Mouse (Mus musculus) myocyte (in vitro differentiated cells): ENCODE results near the gene Unc79. TPM values are rescaled to one million over a fixed set of nuclear protein-coding genes. Genes with fewer than 3 reads are reported as not detected.

Experiments used
- H3K27me3 ChIP-seq: one replicate; pipeline ENCODE4 v1.6.1; 2011; ENCODE audit not compliant: control insufficient read depth, insufficient read depth, insufficient read length
- H3K36me3 ChIP-seq: one replicate; pipeline ENCODE4 v1.6.1; 2011; ENCODE audit not compliant: control insufficient read depth, insufficient read depth
- H3K4me2 ChIP-seq: one replicate; pipeline ENCODE4 v1.6.1; 2011; ENCODE audit warnings: low read depth, control low read depth
- H3K4me3 ChIP-seq: one replicate; pipeline ENCODE4 v1.5.1; 2011; ENCODE audit warnings: mild to moderate bottlenecking, control low read depth, moderate library complexity
- H3K79me2 ChIP-seq: one replicate; pipeline ENCODE4 v1.6.1; 2011; ENCODE audit not compliant: control insufficient read depth, insufficient read depth
- H3ac ChIP-seq: one replicate; pipeline ENCODE4 v1.6.1; 2011; ENCODE audit not compliant: control insufficient read depth, insufficient read length
- CEBPB ChIP-seq: IDR thresholded peaks from 2 replicates; pipeline ENCODE4 v1.6.1; 2011; ENCODE audit warnings: mild to moderate bottlenecking, moderate library complexity; ENCODE audit not compliant: poor library complexity, insufficient read depth, severe bottlenecking
- E2F4 ChIP-seq: IDR thresholded peaks from one replicate; pipeline ENCODE4 v1.6.1; 2011; ENCODE audit warnings: mild to moderate bottlenecking, control low read depth, moderate library complexity; ENCODE audit not compliant: insufficient read depth
- MAX ChIP-seq: IDR thresholded peaks from one replicate; pipeline ENCODE4 v1.6.1; 2011; ENCODE audit warnings: low read depth, mild to moderate bottlenecking, control low read depth
- MYOD1 ChIP-seq, 3 experiments: IDR thresholded peaks; one replicate each; pipeline ENCODE4 v1.6.1; 2011; ENCODE audit warnings: control low read depth in 2 of 3, low read depth in 2 of 3, mild to moderate bottlenecking in 2 of 3, moderate library complexity in 1 of 3; ENCODE audit not compliant: insufficient read length in 2 of 3, control insufficient read depth in 1 of 3
- MYOG ChIP-seq, 3 experiments: IDR thresholded peaks; one replicate each; pipeline ENCODE4 v1.6.1; 2011; ENCODE audit warnings: control low read depth in 2 of 3, low read depth in 2 of 3, mild to moderate bottlenecking in 2 of 3; ENCODE audit not compliant: insufficient read length in 2 of 3, control insufficient read depth in 1 of 3, insufficient read depth in 1 of 3
- POLR2A ChIP-seq: IDR thresholded peaks from one replicate; pipeline ENCODE4 v1.6.1; 2011; ENCODE audit warnings: low read depth, mild to moderate bottlenecking, control low read depth, moderate library complexity; ENCODE audit not compliant: insufficient read length
- POLR2AphosphoS2 ChIP-seq: IDR thresholded peaks from one replicate; pipeline ENCODE4 v1.6.1; 2011; ENCODE audit warnings: low read depth, control low read depth; ENCODE audit not compliant: insufficient read length
- REST ChIP-seq: IDR thresholded peaks from one replicate; pipeline ENCODE4 v1.6.1; 2011; ENCODE audit warnings: mild to moderate bottlenecking, control low read depth, moderate library complexity; ENCODE audit not compliant: insufficient read depth, insufficient read length
- SRF ChIP-seq: IDR thresholded peaks from one replicate; pipeline ENCODE4 v1.6.1; 2011; ENCODE audit warnings: low read depth; ENCODE audit not compliant: control insufficient read depth, insufficient read length
- TCF12 ChIP-seq: IDR thresholded peaks from one replicate; pipeline ENCODE4 v1.6.1; 2011; ENCODE audit warnings: mild to moderate bottlenecking, control low read depth; ENCODE audit not compliant: poor library complexity, insufficient read depth, severe bottlenecking
- TCF3 ChIP-seq: IDR thresholded peaks from one replicate; pipeline ENCODE4 v1.6.1; 2011; ENCODE audit warnings: low read depth, control low read depth; ENCODE audit not compliant: insufficient read length
- USF1 ChIP-seq: IDR thresholded peaks from one replicate; pipeline ENCODE4 v1.6.1; 2011; ENCODE audit warnings: low read depth, mild to moderate bottlenecking, control low read depth, moderate library complexity
- polyA plus RNA-seq: library from polyadenylated mRNA; unstranded; fragments of >200 nt; fragmentation: generic; extraction: Trizol; gene quantifications from one replicate; pipeline ENCODE4 v1.2.1, GENCODE M21; 2012; ENCODE audit warnings: missing spikeins

Unc79 gene
- polyA plus RNA-seq, 1 experiment: not detected

DNA sequence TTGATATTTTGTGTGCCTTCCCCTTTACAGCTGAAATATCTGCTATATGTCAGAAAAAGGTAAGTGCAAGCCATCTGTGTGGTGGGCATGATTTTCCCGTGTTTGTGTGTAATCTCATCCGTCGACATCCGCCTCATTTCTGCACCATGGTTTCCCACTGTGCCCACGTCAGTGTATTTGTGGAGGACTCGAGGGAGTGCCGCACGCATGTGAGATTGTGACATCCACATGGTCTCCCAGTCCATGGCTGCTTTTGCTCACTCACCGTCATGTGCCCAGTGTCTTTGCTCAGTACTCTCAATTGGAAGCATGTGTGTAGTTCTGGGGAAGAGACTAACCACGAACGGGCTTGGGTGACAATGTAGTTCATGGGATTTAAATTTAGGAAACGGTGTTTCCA, 101.2 kb downstream of the Unc79 start:
- H3ac ChIP-seq: no peak overlapping the region
- no peaks in the 10 kb centered on the region for H3K27me3 ChIP-seq
- no peaks in the 10 kb centered on the region for H3K36me3 ChIP-seq
- no peaks in the 10 kb centered on the region for H3K79me2 ChIP-seq
- TF ChIP-seq TCF12: no peak
- H3K4me3 ChIP-seq: no peak overlapping the region
- H3K4me2 ChIP-seq: no peak overlapping the region

DNA sequence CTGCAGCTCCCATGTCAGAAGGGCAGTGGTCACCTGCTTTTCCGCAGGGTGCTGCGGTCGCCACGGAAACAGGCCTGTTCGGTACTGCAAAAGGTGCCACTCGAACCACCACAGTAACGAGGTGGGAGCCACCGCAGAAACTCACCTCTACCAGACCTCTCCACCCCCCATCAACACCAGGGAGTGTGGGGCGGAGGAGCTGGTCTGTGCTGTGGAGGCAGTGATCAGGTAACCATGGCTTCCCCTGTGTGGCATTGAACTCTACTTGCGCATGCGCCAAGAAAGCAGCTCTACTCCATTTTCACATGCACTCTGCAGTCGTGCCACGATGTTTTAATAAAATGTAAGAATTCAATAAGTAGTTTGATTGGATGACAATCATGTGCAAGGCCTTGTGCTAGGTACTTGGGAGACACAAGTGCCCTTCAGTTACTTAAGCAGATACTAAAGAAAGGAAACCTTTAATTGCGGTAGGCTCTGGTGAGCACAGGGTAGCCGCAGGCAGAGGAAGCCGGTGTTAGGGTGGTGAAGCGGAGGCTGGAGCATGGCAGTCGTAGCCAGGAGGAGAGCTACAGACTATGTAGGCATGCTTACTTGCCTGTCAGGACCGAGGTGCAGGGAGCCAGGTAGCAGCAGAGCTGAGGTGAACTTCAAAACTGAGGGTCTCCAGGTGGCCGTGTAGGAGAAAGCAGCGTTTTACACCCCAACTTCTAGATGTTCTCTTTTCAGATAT, 110.8 kb downstream of the Unc79 start:
- TF ChIP-seq E2F4 (no peak), REST (no peak), POLR2AphosphoS2 (no peak)
- peaks cover 21% of the 10 kb centered on the region for H3K27me3 ChIP-seq
- no peaks in the 10 kb centered on the region for H3K79me2 ChIP-seq
- H3K36me3 ChIP-seq: no peaks in the 10 kb centered on the region
- no peak overlapping the region for H3K4me3 ChIP-seq
- no peak overlapping the region for H3ac ChIP-seq
- no peak overlapping the region for H3K4me2 ChIP-seq

DNA sequence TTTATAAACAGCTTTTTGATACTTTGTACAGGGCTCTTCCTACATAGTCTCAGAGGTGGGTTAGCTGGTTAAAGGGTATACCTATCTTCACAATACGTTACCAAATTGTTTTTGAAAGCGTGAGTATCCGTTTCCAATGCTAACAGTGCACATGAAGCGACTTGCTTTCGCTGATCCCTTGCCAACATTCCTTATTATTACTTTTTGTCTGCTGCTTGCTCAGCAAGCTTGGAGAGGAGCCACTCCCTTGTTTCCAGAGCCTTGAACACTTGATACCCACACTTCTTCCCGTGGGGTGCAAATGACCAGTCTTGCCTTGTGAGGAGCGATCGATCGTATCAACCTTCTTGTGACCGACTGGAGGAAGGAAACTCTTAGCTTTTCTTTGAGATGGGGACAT, 112.1 kb downstream of the Unc79 start:
- H3K36me3 ChIP-seq: no peaks in the 10 kb centered on the region
- no peak overlapping the region for H3ac ChIP-seq
- H3K4me3 ChIP-seq: no peak overlapping the region
- H3K27me3 ChIP-seq: peaks cover 20% of the 10 kb centered on the region
- TF ChIP-seq REST: no peak
- no peak for TF ChIP-seq TCF12
- TF ChIP-seq MYOD1 (IDR thresholded peaks at IDR 0.05; ENCODE audit: control insufficient read depth in 1 of 3, insufficient read length in 2 of 3, low read depth in 2 of 3): no peak
- TF ChIP-seq E2F4: no peak
- TF ChIP-seq USF1: no peak
- TF ChIP-seq MAX: no peak
- TF ChIP-seq MYOG (IDR thresholded peaks at IDR 0.05; ENCODE audit: control insufficient read depth in 1 of 3, insufficient read depth in 1 of 3, insufficient read length in 2 of 3, low read depth in 2 of 3): no peak
- TF ChIP-seq TCF3: no peak
- TF ChIP-seq POLR2AphosphoS2: no peak
- TF ChIP-seq CEBPB: no peak
- no peak for TF ChIP-seq POLR2A
- H3K79me2 ChIP-seq: no peaks in the 10 kb centered on the region
- peak overlapping the region; percentile 7 for H3K4me2 ChIP-seq

DNA sequence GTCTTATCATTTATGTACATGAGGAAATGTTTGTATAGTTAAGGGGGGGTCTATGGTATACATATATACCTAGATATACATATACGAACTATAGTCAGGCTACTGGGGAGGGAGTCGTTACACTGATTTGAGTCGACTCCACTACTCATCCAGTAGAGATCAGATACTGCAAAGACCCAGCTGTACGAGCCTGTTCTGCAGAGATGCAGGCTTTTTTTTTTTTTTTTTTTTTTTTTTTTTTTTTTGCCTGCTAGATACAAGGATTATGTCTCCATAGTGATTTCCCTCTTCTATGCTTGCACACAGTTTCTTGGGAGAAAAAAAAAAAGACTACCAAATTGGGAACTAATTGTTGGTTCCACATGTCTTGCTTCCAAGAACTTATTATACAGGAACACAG, 113.5 kb downstream of the Unc79 start:
- TF ChIP-seq POLR2AphosphoS2: no peak
- TF ChIP-seq MAX: no peak
- TF ChIP-seq E2F4: no peak
- no peak for TF ChIP-seq REST
- TF ChIP-seq TCF12: no peak
- no peak for TF ChIP-seq TCF3
- no peak for TF ChIP-seq POLR2A
- TF ChIP-seq MYOD1 (IDR thresholded peaks at IDR 0.05; ENCODE audit: control insufficient read depth in 1 of 3, insufficient read length in 2 of 3, low read depth in 2 of 3): no peak
- TF ChIP-seq CEBPB: no peak
- no peak for TF ChIP-seq USF1
- no peak for TF ChIP-seq SRF
- no peak for TF ChIP-seq MYOG (IDR thresholded peaks at IDR 0.05; ENCODE audit: control insufficient read depth in 1 of 3, insufficient read depth in 1 of 3, insufficient read length in 2 of 3, low read depth in 2 of 3)
- no peak overlapping the region for H3ac ChIP-seq
- H3K79me2 ChIP-seq: no peaks in the 10 kb centered on the region

DNA sequence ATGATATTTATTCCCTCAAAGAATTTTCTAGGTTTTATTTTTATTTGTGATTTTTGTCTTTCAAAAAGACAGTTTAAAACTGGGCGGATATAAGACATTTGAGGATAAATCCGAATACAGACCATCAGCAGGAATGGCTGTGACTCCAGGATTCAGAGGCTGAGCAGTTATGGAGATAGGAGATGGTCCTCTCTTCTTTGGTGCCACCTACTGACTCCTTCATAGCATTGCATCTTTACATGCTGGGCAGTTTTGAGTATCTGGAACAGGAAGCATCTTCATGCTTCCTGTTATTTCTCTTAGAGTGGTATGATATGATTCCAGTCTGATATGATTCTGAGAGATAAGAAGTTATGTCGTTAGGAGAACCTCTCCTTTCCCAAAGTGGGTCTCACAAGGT, 116.3 kb downstream of the Unc79 start:
- H3K4me3 ChIP-seq: no peak overlapping the region
- TF ChIP-seq CEBPB (no peak), MAX (no peak), E2F4 (no peak), TCF3 (no peak), POLR2A (no peak), MYOD1 (IDR thresholded peaks at IDR 0.05; ENCODE audit: control insufficient read depth in 1 of 3, insufficient read length in 2 of 3, low read depth in 2 of 3) (no peak), SRF (no peak), USF1 (no peak), TCF12 (no peak), REST (no peak), POLR2AphosphoS2 (no peak), MYOG (IDR thresholded peaks at IDR 0.05; ENCODE audit: control insufficient read depth in 1 of 3, insufficient read depth in 1 of 3, insufficient read length in 2 of 3, low read depth in 2 of 3) (no peak)

More for the DNA sequence above, 113.5 kb downstream of the Unc79 start:
- no peak overlapping the region for H3K4me2 ChIP-seq
- H3K27me3 ChIP-seq: peaks cover 16% of the 10 kb centered on the region
- no peak overlapping the region for H3K4me3 ChIP-seq
- H3K36me3 ChIP-seq: no peaks in the 10 kb centered on the region

More for the DNA sequence above, 116.3 kb downstream of the Unc79 start:
- H3K36me3 ChIP-seq: no peaks in the 10 kb centered on the region
- peaks cover under 1% of the 10 kb centered on the region for H3K27me3 ChIP-seq
- no peaks in the 10 kb centered on the region for H3K79me2 ChIP-seq
- no peak overlapping the region for H3ac ChIP-seq
- no peak overlapping the region for H3K4me2 ChIP-seq
